Mouse (Mus musculus): ENCODE measurements around the gene Gm14322. TPM values are rescaled to one million over a fixed set of nuclear protein-coding genes. Genes with fewer than 3 reads are reported as not detected.
A peak's percentile ranks its signal among the peaks of the same experiment; 100 is the strongest.
"Not testable (repeated sequence)": the region's sequence is repeated elsewhere in the genome, so short reads cannot be mapped to it uniquely, and the experiment has no call there.

Gm14322 gene
- polyA plus RNA-seq (2016; fragmentation: Nextera tagmentation; extraction: Ambion mirVana), result 5.7 and 7.2 TPM in 2 replicates

DNA sequence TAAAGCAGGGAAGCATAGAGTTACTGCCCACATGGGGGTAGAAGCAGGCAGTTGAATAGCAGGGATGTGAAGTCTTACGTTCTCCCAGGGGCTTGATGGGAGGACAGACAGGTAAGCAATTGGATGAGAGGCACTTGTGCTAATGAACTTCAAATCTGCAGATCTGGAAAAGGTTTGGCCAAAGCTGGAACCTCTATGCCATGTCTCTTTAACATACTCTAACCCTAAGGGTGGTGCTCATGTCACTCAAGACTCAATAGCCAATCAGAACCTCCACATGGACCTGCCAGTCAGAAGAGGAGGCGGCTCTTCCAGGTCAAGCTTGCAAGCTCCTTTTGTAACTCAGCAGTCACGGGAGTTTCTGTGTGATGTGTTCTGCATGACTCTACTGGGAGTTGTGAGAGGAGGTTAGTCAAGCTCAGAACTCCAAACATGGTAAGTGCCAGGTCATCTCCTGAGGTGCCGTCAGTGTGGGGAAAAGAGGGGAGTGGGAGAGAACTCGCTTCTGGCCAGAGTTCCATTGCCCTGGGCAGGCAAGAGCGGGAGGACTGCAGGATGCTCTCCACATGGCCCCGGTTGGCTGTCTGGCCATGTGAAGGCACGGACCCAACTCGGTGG is at the start of gene Gm14322:
TSS of gene Gm14322 (plus strand) at position 348 of the 618 bp plus-strand sequence.
- 31% methylated on average over 9 of the region's 9 CpGs for WGBS
- H3K9me3 ChIP-seq; ATAC-seq (ENCODE audit: low FRiP score, low read depth); H3K4me1 ChIP-seq; H3K9ac ChIP-seq (replicated peaks); H3K36me3 ChIP-seq; H3K27ac ChIP-seq (replicated peaks); H3K27me3 ChIP-seq: not testable (repeated sequence)
- Histone ChIP-seq H3K4me3 (peak within 1 kb of the TSS; percentile 35), H3K4me2 (replicated peaks) (peak within 1 kb of the TSS; percentile 26; the same call in 1 of the 2 replicates)

DNA sequence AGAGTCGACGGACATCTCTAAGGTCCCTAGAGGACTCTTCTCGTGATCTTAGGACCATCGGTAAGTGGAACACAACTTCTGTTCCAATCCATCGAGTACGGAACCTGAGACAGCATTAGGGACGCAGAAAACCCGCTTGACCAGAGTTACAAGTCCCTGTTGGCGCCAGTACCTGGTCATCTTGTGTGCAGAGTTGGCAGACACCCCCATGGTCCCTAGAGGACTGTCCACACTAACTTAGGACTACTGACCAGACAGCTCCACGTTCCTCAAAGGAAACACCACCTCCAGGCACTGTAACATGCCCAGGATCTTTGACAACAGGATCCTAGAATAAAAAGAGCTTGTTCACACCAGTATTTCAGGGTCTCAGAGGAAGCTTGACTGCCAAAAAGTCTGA is 17.6 kb upstream of the Gm14322 start:
- H3K27me3 ChIP-seq; H3K9me3 ChIP-seq; H3K27ac ChIP-seq (replicated peaks); ATAC-seq (ENCODE audit: low FRiP score, low read depth); H3K9ac ChIP-seq (replicated peaks); H3K4me3 ChIP-seq; H3K4me1 ChIP-seq; H3K4me2 ChIP-seq (replicated peaks); H3K36me3 ChIP-seq: not testable (repeated sequence)
- WGBS, result 88% methylated on average over 5 of the region's 10 CpGs

DNA sequence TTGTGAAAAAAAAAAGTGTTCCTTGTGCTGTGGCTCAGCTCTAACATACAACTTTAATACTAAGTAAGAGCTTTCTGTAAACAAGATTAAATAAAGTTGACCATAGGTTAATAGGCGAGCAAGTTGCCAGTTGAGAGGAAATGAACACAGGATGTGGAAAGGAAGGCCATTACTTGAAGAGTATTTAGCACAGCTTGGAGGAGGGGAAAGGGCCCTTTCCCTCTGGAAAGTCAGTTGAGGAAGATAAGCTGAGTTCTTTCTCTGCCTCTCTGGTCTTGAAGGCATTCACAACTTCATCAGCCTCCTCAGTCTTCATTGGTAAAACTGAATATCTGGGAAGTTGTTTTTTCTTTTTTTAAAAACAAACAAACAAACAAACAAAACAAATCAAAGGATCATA is 28.3 kb downstream of the Gm14322 start:
- 72% methylated on average over 1 of the region's 1 CpGs for WGBS
- H3K27ac ChIP-seq (replicated peaks); ATAC-seq (ENCODE audit: low FRiP score, low read depth); H3K9me3 ChIP-seq; H3K36me3 ChIP-seq; H3K27me3 ChIP-seq; H3K4me2 ChIP-seq (replicated peaks); H3K4me3 ChIP-seq; H3K9ac ChIP-seq (replicated peaks); H3K4me1 ChIP-seq: not testable (repeated sequence)

DNA sequence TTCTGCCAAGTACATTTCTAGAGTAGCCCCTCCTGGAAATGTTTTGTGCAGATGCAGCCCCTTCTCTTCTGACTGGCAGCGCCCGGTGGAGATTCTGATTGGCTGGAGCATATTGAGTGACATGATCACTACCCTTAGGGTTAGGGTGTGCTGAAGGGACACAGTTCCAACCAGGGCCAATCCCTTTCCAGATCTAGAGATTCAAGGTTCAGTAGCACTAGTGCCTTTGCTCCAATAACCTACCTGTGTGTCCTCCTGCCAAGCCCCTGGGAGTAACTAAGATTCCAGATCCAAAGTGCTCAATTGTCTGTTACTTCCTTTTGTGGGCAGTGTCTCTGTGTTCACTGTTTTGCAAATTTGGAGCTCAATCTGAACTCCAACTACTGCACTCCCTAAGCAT is 47.1 kb downstream of the Gm14322 start:
- H3K4me1 ChIP-seq; H3K36me3 ChIP-seq; H3K4me2 ChIP-seq (replicated peaks); H3K27me3 ChIP-seq; H3K9ac ChIP-seq (replicated peaks); H3K4me3 ChIP-seq; H3K27ac ChIP-seq (replicated peaks); ATAC-seq (ENCODE audit: low FRiP score, low read depth); H3K9me3 ChIP-seq: not testable (repeated sequence)
- WGBS, result no CpG with 5 or more reads among the region's 2 CpGs

Other genes starting within 250 kb of the Gm14322 start
- gene Gm14406, start 181.1 kb upstream of the Gm14322 start, polyA plus RNA-seq (2016; fragmentation: Nextera tagmentation; extraction: Ambion mirVana), result not detected in 2 replicates
- gene Gm14325, start 81.0 kb downstream of the Gm14322 start, polyA plus RNA-seq (2016; fragmentation: Nextera tagmentation; extraction: Ambion mirVana), result 38.9 and 39.1 TPM in 2 replicates
- gene Gm14327, start 137.8 kb downstream of the Gm14322 start, polyA plus RNA-seq (2016; fragmentation: Nextera tagmentation; extraction: Ambion mirVana), result 1.7 and 2.3 TPM in 2 replicates
- 0.82 TPM in 1 of 2 replicates, not detected in the other for gene Zfp972, start 166.3 kb downstream of the Gm14322 start, polyA plus RNA-seq (2016; fragmentation: Nextera tagmentation; extraction: Ambion mirVana)
- 14.4 and 15.8 TPM in 2 replicates for gene Gm14326, start 198.0 kb downstream of the Gm14322 start, polyA plus RNA-seq (2016; fragmentation: Nextera tagmentation; extraction: Ambion mirVana)